Mouse (Mus musculus): ENCODE data around the gene P2ry6. TPM values are rescaled to one million over a fixed set of nuclear protein-coding genes. Genes with fewer than 3 reads are reported as not detected.

The P2ry6 gene
- polyA plus RNA-seq, 1 experiment from 2014 or later: 2.0 TPM

DNA sequence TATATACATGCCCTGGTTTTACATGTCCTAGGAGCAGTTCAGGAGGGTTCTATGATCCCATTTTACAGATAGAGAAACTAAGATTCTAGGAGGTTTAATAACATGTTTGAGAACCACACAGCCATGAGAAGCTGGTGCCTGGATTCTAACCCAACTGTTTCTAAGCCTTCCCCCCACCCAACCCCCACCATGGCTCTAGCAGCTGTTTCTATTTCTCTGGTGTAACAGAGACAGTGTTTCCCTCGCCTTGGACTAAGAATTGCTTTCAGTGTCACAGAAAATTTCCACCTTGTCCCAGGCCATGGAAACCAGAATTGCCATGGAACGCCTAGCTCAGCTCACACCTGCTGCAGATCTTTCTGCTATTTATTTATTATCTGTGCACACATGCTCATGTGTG is 14.0 kb downstream of the P2ry6 start:
- 79% methylated on average over 2 of the region's 2 CpGs for WGBS
- Histone ChIP-seq H3K36me3 (ENCODE audit: control insufficient read depth, insufficient read depth, low read length) (no peaks in the 10 kb centered on the region), H3K4me1 (ENCODE audit: control insufficient read depth, insufficient read depth, low read length) (no peaks in the 10 kb centered on the region), H3K4me3 (ENCODE audit: low read depth, low read length) (no peak overlapping the region), H3K27ac (ENCODE audit: low read depth, low read length) (no peak overlapping the region), H3K27me3 (ENCODE audit: control insufficient read depth, insufficient read depth, low read length) (no peaks in the 10 kb centered on the region), H3K9ac (ENCODE audit: low read length) (no peak overlapping the region), H3K4me2 (ENCODE audit: low read depth) (no peak overlapping the region), H3K9me3 (ENCODE audit: control insufficient read depth, low read length) (no peaks in the 10 kb centered on the region)
- ATAC-seq (ENCODE audit: insufficient read depth, low FRiP score, low TSS enrichment) (no peak), DNase-seq (ENCODE audit: low spot score) (no peak)

DNA sequence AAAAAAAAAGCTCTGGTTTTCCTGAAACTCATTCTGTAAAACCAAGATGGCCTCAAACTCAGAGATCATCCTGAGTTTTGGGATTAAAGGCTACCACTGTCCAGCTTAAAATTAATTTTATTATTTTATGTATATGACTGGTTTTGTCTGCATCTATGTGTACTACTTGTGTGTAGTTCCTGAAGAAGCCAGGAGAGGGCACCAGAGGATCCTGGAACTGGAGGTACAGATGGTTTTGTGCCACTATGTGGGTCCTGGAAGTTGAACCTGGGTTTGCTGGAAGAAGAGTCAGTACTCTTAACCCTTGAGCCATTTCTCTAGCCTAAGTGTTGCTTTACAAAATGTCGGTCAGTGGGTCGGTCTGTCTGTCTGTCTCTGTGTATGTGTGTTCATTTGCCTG is 16.0 kb downstream of the P2ry6 start:
- Histone ChIP-seq H3K27ac (ENCODE audit: low read depth, low read length) (no peak overlapping the region), H3K4me1 (ENCODE audit: control insufficient read depth, insufficient read depth, low read length) (no peaks in the 10 kb centered on the region), H3K4me3 (ENCODE audit: low read depth, low read length) (no peak overlapping the region), H3K36me3 (ENCODE audit: control insufficient read depth, insufficient read depth, low read length) (no peaks in the 10 kb centered on the region), H3K9me3 (ENCODE audit: control insufficient read depth, low read length) (no peaks in the 10 kb centered on the region), H3K9ac (ENCODE audit: low read length) (no peak overlapping the region), H3K4me2 (ENCODE audit: low read depth) (no peak overlapping the region), H3K27me3 (ENCODE audit: control insufficient read depth, insufficient read depth, low read length) (no peaks in the 10 kb centered on the region)
- ATAC-seq (ENCODE audit: insufficient read depth, low FRiP score, low TSS enrichment) (no peak), DNase-seq (ENCODE audit: low spot score) (no peak)
- 91% methylated on average over 2 of the region's 2 CpGs for WGBS

DNA sequence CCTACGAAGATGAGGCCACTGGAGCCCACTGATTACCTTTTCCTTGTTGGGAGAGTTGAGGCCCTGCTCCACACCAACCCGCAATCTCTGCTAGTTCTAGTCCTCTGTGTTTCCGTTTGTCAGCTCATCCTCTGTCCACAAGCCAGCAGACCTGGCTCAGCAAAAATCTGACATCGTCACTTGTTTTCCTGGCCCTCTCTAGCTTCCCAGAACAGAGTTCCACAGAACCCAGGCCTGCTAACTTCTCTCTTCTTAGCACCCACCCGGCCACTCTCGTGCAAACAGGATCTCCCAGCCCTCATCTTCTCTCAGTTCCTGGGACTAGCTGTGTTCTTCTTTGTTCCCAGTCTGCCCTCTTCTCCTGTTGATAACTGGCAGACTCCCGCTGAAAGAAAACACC is 21.8 kb downstream of the P2ry6 start:
- H3K9ac ChIP-seq (ENCODE audit: low read length): no peak overlapping the region
- H3K27ac ChIP-seq (ENCODE audit: low read depth, low read length): no peak overlapping the region
- no peaks in the 10 kb centered on the region for H3K36me3 ChIP-seq (ENCODE audit: control insufficient read depth, insufficient read depth, low read length)
- no peak for DNase-seq (ENCODE audit: low spot score)
- H3K9me3 ChIP-seq (ENCODE audit: control insufficient read depth, low read length): no peaks in the 10 kb centered on the region
- H3K4me3 ChIP-seq (ENCODE audit: low read depth, low read length): no peak overlapping the region
- no peak overlapping the region for H3K4me2 ChIP-seq (ENCODE audit: low read depth)
- 89% methylated on average over 7 of the region's 7 CpGs for WGBS
- no peaks in the 10 kb centered on the region for H3K4me1 ChIP-seq (ENCODE audit: control insufficient read depth, insufficient read depth, low read length)
- ATAC-seq (ENCODE audit: insufficient read depth, low FRiP score, low TSS enrichment): no peak
- H3K27me3 ChIP-seq (ENCODE audit: control insufficient read depth, insufficient read depth, low read length): no peaks in the 10 kb centered on the region

DNA sequence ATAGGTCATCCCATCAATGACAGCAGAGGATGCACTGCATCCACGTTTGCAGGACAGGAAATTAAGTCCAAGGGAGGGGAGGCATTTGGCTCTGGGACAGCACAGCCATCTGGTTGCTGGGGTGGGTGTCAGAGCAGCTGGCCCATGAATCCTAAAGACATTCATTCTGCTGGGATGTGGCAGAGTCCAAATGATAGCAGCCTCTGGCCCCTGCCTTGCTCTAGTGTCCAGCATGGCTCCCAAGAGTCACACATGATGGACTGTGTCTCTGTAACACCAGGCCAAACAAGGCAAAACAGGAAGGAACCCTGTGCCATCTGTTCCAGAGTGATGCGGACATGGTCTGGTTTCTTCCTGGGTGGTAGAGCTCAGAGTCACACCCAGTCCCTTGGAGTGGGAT is 22.5 kb downstream of the P2ry6 start:
- Histone ChIP-seq H3K9ac (ENCODE audit: low read length) (no peak overlapping the region), H3K4me1 (ENCODE audit: control insufficient read depth, insufficient read depth, low read length) (no peaks in the 10 kb centered on the region), H3K36me3 (ENCODE audit: control insufficient read depth, insufficient read depth, low read length) (no peaks in the 10 kb centered on the region), H3K4me3 (ENCODE audit: low read depth, low read length) (no peak overlapping the region), H3K27me3 (ENCODE audit: control insufficient read depth, insufficient read depth, low read length) (no peaks in the 10 kb centered on the region), H3K4me2 (ENCODE audit: low read depth) (no peak overlapping the region), H3K27ac (ENCODE audit: low read depth, low read length) (no peak overlapping the region), H3K9me3 (ENCODE audit: control insufficient read depth, low read length) (no peaks in the 10 kb centered on the region)
- ATAC-seq (ENCODE audit: insufficient read depth, low FRiP score, low TSS enrichment) (no peak), DNase-seq (ENCODE audit: low spot score) (no peak)
- WGBS: 67% methylated on average over 2 of the region's 2 CpGs

DNA sequence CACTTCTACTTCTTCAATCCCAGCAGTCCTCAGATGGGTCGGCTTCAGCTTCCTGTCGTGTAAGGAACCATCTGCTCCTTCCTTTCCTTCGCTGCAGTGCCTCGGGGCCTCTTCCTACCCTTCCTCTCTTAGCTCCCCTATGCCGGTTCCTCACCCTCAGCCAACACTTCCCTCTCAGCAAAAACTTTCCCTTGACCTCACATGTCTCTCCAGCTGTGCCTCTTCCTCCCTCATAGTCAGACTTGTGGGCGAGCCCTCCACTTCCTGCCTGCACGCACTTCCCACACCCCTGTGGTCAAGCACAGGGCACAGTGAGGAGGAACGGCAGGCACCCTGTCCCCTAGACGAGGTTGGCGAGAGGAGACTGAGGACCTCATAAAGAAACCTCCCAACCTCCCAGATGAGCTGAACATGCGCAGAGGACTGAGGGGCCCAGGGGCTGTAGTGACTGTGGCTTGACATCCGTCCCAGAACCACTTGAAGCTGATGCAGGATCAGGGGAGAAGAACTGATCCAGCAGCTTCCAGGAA is 23.9 kb downstream of the P2ry6 start:
- no peak for DNase-seq (ENCODE audit: low spot score)
- H3K27ac ChIP-seq (ENCODE audit: low read depth, low read length): no peak overlapping the region
- ATAC-seq (ENCODE audit: insufficient read depth, low FRiP score, low TSS enrichment): no peak
- no peak overlapping the region for H3K4me2 ChIP-seq (ENCODE audit: low read depth)
- WGBS: 60% methylated on average over 12 of the region's 12 CpGs
- H3K9me3 ChIP-seq (ENCODE audit: control insufficient read depth, low read length): no peaks in the 10 kb centered on the region
- H3K4me1 ChIP-seq (ENCODE audit: control insufficient read depth, insufficient read depth, low read length): no peaks in the 10 kb centered on the region
- H3K27me3 ChIP-seq (ENCODE audit: control insufficient read depth, insufficient read depth, low read length): no peaks in the 10 kb centered on the region
- no peak overlapping the region for H3K9ac ChIP-seq (ENCODE audit: low read length)
- H3K36me3 ChIP-seq (ENCODE audit: control insufficient read depth, insufficient read depth, low read length): no peaks in the 10 kb centered on the region
- no peak overlapping the region for H3K4me3 ChIP-seq (ENCODE audit: low read depth, low read length)

DNA sequence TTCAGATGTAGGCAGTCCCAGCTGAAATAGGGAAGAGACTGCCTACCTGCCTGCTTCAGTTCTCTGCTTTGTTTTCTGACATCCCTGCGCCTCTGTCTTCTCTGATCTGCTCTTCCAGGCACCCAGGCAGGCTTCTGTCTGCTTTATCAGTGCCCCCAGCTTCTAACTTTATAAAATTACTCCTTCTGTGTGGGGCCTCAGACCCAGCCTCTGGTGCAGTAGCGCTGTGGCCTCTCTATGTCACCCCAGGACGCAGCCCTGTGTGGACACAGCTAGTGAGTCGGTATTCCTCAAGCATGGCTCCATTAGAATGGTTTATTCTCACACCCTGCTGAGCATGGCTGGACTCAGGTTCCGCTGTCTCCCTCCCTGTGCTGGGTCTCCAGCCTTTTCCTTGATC is 24.4 kb downstream of the P2ry6 start:
- no peaks in the 10 kb centered on the region for H3K27me3 ChIP-seq (ENCODE audit: control insufficient read depth, insufficient read depth, low read length)
- no peak overlapping the region for H3K4me3 ChIP-seq (ENCODE audit: low read depth, low read length)
- WGBS: 73% methylated on average over 5 of the region's 5 CpGs
- H3K4me1 ChIP-seq (ENCODE audit: control insufficient read depth, insufficient read depth, low read length): no peaks in the 10 kb centered on the region
- no peak overlapping the region for H3K4me2 ChIP-seq (ENCODE audit: low read depth)
- H3K9me3 ChIP-seq (ENCODE audit: control insufficient read depth, low read length): no peaks in the 10 kb centered on the region
- no peaks in the 10 kb centered on the region for H3K36me3 ChIP-seq (ENCODE audit: control insufficient read depth, insufficient read depth, low read length)
- H3K27ac ChIP-seq (ENCODE audit: low read depth, low read length): 0 out of 2 replicates have a peak overlapping the region, but pooled peaks have one; percentile 44
- DNase-seq (ENCODE audit: low spot score) (no peak), ATAC-seq (ENCODE audit: insufficient read depth, low FRiP score, low TSS enrichment) (no peak)
- H3K9ac ChIP-seq (ENCODE audit: low read length): no peak overlapping the region

DNA sequence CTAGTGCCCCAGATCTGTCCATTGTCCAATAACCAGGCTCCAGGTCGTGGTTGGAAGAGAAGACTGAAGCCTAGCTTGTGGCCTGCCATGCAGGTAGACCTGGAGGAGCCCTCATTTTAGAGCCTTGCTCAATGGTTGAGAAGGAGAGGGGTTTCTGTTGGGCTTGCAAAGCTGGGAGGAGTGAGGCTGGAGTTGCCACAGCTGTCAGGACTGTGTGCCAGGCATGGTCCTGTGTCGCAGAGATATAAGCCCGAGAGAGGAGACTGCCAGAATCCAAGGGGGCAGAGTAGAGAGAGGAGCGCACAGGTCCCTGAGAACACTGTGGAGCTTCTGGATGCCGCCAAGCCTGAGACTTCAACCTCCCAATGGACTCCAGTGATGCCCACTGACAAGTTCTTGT is 29.7 kb downstream of the P2ry6 start:
- Histone ChIP-seq H3K36me3 (ENCODE audit: control insufficient read depth, insufficient read depth, low read length) (no peaks in the 10 kb centered on the region), H3K4me1 (ENCODE audit: control insufficient read depth, insufficient read depth, low read length) (no peaks in the 10 kb centered on the region), H3K27ac (ENCODE audit: low read depth, low read length) (no peak overlapping the region), H3K9me3 (ENCODE audit: control insufficient read depth, low read length) (no peaks in the 10 kb centered on the region), H3K4me3 (ENCODE audit: low read depth, low read length) (no peak overlapping the region), H3K27me3 (ENCODE audit: control insufficient read depth, insufficient read depth, low read length) (no peaks in the 10 kb centered on the region), H3K9ac (ENCODE audit: low read length) (no peak overlapping the region; the same call in 1 of the 2 replicates), H3K4me2 (ENCODE audit: low read depth) (no peak overlapping the region)
- DNase-seq (ENCODE audit: low spot score) (no peak), ATAC-seq (ENCODE audit: insufficient read depth, low FRiP score, low TSS enrichment) (no peak)
- WGBS: 90% methylated on average over 5 of the region's 5 CpGs

DNA sequence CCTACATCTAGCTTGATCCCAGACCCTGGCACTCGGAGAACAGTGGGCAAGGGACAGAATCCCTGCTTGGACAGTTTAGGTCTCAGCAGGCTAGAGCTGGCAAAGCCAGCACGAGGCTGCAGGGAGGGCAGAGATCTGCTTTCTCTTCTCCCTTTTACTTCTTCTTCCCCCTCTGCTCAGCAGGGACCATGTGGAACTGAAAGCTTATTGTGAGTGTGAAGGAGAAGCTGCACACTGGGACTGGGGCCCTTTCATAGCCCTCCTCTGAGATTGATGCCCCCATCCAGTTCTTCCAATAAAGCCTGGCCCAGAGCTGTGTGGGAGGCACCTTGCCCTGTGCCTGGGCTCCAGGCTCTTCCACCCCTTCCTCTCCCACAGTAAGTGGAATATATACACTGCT is 30.1 kb downstream of the P2ry6 start:
- no peaks in the 10 kb centered on the region for H3K36me3 ChIP-seq (ENCODE audit: control insufficient read depth, insufficient read depth, low read length)
- DNase-seq (ENCODE audit: low spot score) (no peak), ATAC-seq (ENCODE audit: insufficient read depth, low FRiP score, low TSS enrichment) (no peak)
- H3K9ac ChIP-seq (ENCODE audit: low read length): no peak overlapping the region; the same call in 1 of the 2 replicates
- H3K4me2 ChIP-seq (ENCODE audit: low read depth): no peak overlapping the region
- 71% methylated on average over 2 of the region's 2 CpGs for WGBS
- no peaks in the 10 kb centered on the region for H3K9me3 ChIP-seq (ENCODE audit: control insufficient read depth, low read length)
- no peaks in the 10 kb centered on the region for H3K27me3 ChIP-seq (ENCODE audit: control insufficient read depth, insufficient read depth, low read length)
- H3K4me1 ChIP-seq (ENCODE audit: control insufficient read depth, insufficient read depth, low read length): no peaks in the 10 kb centered on the region
- H3K4me3 ChIP-seq (ENCODE audit: low read depth, low read length): no peak overlapping the region
- H3K27ac ChIP-seq (ENCODE audit: low read depth, low read length): no peak overlapping the region

DNA sequence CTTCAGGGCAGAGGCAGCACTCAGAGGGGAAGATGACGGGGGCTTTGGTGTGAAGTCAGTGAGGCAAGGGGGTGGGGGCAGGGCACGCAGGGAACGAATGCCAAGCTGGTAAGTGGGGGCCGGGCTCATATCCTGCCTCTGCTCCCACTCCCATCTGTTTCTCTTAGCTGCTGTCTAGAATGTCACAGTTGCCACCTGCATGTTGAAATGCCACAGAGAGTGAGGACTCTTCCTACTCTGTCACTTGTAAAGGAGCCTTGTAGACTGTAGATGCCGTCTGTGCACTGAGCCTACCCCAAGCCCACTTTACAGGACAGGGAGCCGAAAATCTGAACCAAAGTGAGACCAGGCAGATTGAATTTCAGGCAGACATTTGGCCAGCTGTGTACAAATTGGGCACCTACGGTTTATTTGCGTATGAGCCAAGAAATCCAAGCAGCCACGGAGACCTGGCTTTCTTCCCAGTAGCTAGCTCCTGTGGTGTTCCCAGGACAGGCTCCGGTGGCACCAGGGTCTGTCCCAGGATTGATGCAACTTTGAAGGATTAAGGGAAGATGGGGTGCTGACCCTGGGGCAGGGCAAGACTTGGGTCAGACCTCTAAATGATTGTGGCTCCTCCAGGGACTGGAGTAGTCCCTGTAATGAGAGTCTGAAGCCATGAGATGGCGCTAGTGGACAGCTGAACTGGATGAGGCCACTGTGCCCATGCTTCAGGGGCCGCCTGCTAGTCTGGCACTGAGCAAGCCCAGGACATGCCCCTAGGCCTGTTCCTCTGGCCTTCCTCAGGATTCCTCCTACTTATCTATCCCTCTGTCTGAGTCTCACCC is 31.4 kb downstream of the P2ry6 start:
- Histone ChIP-seq H3K9me3 (ENCODE audit: control insufficient read depth, low read length) (no peaks in the 10 kb centered on the region), H3K27me3 (ENCODE audit: control insufficient read depth, insufficient read depth, low read length) (no peaks in the 10 kb centered on the region), H3K36me3 (ENCODE audit: control insufficient read depth, insufficient read depth, low read length) (no peaks in the 10 kb centered on the region), H3K27ac (ENCODE audit: low read depth, low read length) (no peak overlapping the region), H3K4me2 (ENCODE audit: low read depth) (no peak overlapping the region), H3K4me3 (ENCODE audit: low read depth, low read length) (no peak overlapping the region), H3K4me1 (ENCODE audit: control insufficient read depth, insufficient read depth, low read length) (no peaks in the 10 kb centered on the region), H3K9ac (ENCODE audit: low read length) (no peak overlapping the region)
- DNase-seq (ENCODE audit: low spot score): peak; percentile 70
- ATAC-seq (ENCODE audit: insufficient read depth, low FRiP score, low TSS enrichment): no peak; the same call in 1 of the 2 replicates
- WGBS: 53% methylated on average over 12 of the region's 12 CpGs

All from neural tube, embryonic 11.5 days (tissue).